Mouse (Mus musculus) B cell, adult 62 days (primary cell): ENCODE data around the gene Gpam. TPM values are rescaled to one million over a fixed set of nuclear protein-coding genes. Genes with fewer than 3 reads are reported as not detected.

Experiments used
- total RNA-seq: library from RNA; stranded (reverse); gene quantifications from 4 replicates; pipeline ENCODE4 v1.2.4, GENCODE M21; 2023

Gpam gene
- total RNA-seq, result 10.9 to 12.3 TPM (median 11.6 TPM) in 4 replicates

GRCm38 (mm10) chr19:55127072-55127718 is at the start of gene Gpam:
Gpam (minus strand) TSS chr19:55127238.

Other genes with a start within 250 kb of the Gpam start
- gene Tectb, start 53.5 kb upstream of the Gpam start, total RNA-seq, result not detected in 4 replicates
- gene Gucy2g, start 114.0 kb upstream of the Gpam start, total RNA-seq, result not detected in 4 replicates
- 35.9 to 40.6 TPM (median 38.0 TPM) in 4 replicates for gene Acsl5, start 124.7 kb upstream of the Gpam start, total RNA-seq
- 29.7 to 34.8 TPM (median 32.1 TPM) in 4 replicates for gene Zdhhc6, start 188.8 kb upstream of the Gpam start, total RNA-seq
- gene Vti1a, start 189.1 kb upstream of the Gpam start, total RNA-seq, result 40.4 to 52.5 TPM (median 46.3 TPM) in 4 replicates